Mouse (Mus musculus) T-cell, adult 2 months (primary cell): ENCODE results near the gene Fnbp1.
A peak's percentile ranks its signal among the peaks of the same experiment; 100 is the strongest.
"Not testable (repeated sequence)": the region's sequence is repeated elsewhere in the genome, so short reads cannot be mapped to it uniquely, and the experiment has no call there.

Experiments
- DNase-seq: peaks from one replicate; pipeline ENCODE4 v3.0.0; 2022; ENCODE audit warnings: low spot score

Fnbp1 gene

GRCm38 (mm10) chr2:31141867-31142454, at the start of gene Fnbp1:
TSS of gene Fnbp1 (minus strand) at chr2:31142008.
- DNase-seq, result peak; percentile 86

DNA sequence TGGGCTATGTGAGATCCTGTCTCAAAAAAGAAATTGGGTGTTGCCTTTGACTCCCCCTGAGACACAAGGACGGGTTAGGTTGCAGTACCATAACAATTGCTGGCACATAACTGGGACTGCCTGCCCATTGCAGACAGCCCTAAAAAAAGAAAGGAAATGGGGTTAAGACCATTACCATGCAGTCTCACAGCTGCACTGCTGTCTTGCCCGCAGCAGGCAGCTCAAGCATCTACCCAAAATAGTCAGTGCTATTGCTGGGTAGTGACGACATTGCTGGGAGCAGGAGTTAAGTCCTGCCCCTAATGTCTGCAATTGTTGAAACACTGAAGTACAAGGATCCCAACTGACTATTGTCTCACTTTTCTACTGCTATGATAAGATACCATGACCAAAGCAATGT, 47.8 kb upstream of the Fnbp1 start:
- no peak for DNase-seq

DNA sequence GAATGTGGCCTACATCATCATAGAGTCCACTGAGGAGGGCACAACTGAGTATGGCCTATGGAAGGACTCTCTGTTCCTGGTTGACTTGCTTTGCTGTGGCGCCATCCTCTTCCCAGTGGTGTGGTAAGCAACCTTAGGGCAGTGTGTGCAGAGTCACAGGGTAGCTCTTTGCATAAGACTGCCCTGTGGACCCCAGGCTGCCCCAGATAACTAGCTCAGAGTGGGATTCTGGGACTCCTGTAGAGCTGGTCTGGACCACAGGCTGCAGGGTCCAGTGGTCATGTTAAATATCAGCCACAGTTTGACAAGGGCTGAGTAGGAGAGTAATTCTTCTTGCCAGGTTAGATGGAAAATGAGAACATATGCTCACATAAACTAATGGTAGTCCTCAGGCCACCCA, 46.9 kb upstream of the Fnbp1 start:
- no peak for DNase-seq

DNA sequence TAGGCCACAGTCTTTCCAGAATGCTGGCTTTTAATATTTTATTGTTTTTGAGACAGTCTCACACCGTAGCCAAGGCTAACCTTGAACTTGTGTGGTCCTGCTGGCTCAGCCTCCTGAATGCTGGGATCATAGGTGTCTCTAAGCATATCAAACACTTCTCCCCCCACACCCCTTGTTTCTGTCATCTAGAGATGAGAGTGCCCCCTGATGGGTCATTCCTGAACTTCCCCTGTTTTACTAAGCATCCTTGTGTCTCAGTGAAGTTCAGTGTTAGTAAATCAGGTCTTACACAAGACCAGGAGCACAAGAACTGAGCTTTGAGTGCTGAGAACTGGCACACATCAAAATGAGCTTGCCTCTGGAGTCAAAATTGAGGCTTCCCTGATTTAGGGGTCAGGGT, 42.0 kb upstream of the Fnbp1 start:
- DNase-seq, result no peak

- no peak for DNase-seq
Observed at GRCm38 (mm10) chr2:31182786-31183330, 41.0 kb upstream of the Fnbp1 start.

GRCm38 (mm10) chr2:31180081-31180551, 38.3 kb upstream of the Fnbp1 start:
- DNase-seq, result no peak

DNA sequence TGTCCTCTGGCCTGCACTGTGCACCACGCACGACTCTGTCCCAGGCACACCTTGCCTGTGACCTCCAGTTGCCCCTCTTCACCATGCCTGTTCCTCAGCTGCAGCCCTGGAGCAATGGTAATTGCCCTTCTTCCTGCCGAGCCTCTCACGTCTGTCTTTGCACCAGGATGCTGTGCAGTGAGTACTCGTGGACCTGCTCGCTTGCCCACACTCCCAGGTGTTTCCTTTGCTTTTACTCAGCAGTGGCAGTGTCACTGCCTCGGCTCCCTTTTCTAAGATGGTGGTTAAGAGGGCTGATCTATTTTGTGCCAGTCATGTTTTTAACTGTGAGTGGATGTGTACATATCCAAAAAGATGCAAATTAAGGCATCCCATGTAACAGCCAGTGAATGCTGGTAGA, 37.7 kb upstream of the Fnbp1 start:
- no peak for DNase-seq

DNA sequence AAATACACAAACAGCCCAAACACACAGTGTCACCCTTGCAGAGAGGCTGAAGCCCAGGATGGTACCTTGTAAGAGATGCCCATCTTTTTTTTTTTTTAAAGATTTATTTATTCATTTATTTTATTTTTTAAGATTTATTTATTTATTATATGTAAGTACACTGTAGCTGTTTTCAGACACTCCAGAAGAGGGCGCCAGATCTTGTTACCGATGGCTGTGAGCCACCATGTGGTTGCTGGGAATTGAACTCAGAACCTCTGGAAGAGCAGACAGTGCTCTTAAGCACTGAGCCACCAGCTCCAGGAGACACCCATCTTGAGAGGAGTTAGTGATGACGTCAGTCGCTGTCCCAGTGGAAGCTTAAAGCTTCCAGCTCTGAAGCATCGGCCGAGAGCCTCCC, 36.8 kb upstream of the Fnbp1 start:
- DNase-seq, result not testable (repeated sequence)

GRCm38 (mm10) chr2:31173290-31173689, 31.5 kb upstream of the Fnbp1 start:
- DNase-seq, result no peak

DNA sequence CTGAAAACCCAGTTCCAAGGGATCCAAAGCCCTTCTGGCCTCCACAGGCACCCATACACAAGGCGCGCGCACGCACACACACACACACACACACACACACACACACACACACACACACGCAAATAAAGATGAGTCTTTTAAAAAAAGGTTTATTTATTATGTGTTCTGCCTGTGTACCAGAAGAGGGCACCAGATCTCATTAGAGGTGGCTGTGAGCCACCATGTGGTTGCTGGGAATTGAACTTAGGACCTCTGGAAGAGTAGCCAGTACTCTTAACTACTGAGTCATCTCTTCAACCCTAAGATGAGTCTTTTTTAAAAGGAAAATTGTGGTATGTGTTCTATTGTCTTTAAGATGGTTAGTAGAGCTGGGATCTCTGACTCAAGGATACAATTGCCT, 30.7 kb upstream of the Fnbp1 start:
- no peak for DNase-seq

DNA sequence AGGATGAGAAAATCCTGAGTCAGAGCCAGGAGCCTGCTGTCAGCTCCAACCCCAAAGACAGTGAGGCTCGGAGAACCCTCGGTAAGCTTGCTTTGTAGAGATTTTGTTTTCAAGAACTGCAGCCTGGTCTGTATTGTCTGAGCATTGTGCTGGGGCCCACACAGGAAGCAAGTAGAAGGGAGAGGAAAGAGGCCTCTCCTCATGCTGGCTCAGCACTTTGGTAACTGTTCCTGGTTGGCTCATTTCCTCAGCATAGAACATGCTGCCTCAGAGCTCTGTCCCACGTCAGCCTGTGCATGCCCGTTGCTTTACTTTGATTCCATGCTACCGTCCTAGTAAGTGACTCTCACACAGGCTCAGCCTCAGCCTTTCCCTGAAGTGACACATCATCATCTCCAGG, 30.2 kb upstream of the Fnbp1 start:
- DNase-seq, result no peak

DNA sequence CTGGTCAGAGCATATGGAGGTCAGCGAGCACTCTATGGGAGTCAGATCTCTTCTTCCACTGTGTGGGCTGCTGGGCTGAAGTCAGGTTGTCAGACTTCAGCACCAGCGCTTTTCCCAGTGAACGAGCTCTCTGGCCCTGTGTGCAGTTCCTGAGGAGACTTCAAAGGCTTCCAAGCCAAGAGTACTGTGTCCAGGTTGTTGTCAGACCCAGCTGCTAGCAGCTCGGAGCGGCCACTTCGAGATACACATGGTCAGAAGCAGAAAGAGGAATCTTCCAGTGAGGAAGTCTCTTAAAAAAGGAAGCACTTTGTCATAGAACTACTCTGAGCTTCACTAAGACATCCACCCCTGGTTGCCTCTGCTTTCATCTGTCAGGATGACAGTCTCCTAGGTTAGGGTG, 28.4 kb upstream of the Fnbp1 start:
- no peak for DNase-seq

- DNase-seq, result no peak
Observed at GRCm38 (mm10) chr2:31169001-31169400, 27.2 kb upstream of the Fnbp1 start.

DNA sequence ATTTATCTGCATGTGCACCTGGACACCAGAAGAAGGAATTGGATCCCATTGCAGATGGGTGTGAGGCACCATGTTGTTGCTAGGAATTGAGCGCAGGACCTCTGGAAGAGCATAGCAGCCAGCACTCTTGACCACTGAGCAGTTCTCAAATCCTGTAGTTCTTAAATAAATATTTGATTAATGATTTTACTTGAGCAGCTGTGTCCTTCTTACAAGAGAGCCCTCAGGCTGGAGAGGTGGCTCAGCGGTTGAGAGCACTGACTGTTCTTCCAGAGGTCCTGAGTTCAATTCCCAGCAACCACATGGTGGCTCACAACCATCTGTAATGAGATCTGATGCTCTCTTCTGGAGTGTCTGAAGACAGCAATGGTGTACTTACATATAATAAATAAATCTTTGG, 25.8 kb upstream of the Fnbp1 start:
- not testable (repeated sequence) for DNase-seq

- DNase-seq, result no peak
Observed at GRCm38 (mm10) chr2:31165529-31165928, 23.7 kb upstream of the Fnbp1 start.

- DNase-seq, result no peak
Observed at GRCm38 (mm10) chr2:31164841-31165455, 23.1 kb upstream of the Fnbp1 start.

DNA sequence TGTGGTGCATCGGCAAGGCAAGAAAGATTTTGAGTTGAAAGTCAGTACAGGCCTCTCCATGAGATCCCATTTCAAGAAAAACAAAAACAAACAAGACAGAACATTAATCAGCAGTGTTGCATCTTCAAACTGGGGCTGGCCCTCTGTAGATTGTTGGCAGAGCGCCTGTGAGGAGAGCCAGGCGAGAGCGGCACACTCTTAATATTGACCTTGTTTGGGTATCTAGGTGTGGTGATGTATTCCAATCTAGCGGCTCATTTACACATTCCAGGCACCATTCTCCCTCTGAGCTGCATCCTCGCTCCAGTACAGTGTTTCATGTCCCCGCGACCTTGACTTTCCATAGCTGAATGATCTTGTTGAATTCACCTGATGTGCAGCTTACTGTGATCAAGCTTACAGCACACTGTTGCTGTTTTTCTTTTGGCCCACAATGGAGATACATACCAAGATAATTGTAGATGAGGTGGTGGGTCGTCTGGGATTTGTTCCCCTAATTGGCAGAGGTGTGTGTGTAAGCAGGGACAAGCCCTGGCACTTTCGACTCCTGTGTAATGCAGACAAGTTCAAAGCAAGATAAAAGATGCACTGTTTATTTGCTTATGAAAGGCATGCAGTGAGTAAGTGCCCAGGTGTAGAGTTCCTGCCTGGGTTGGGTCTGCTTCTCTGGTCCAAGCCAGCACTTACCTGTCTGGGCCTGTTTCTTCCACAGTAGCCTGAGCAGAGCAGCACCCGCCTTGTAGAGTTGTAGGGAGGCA, 21.7 kb upstream of the Fnbp1 start:
- DNase-seq, result no peak

DNA sequence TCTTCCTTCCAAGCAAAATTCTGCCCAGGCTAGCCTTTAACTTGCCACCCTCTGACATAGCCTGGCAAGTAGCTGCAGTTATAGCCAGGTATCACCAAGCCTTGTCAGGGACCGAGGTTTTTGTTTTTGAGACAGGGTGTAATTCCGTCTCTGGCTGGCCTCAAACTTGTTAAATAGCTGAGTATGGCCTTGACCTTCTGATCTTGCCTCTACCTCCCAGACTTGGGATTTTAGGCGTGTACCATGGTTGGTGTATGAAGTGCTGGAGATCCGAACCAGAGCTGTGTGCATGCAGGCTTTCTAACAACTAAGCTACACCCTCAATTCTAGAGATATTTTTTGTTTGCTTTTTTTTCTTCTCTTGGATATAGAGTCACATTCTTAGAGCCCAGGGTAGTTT, 19.8 kb upstream of the Fnbp1 start:
- no peak for DNase-seq

GRCm38 (mm10) chr2:31160147-31160920, 18.5 kb upstream of the Fnbp1 start:
- no peak for DNase-seq

DNA sequence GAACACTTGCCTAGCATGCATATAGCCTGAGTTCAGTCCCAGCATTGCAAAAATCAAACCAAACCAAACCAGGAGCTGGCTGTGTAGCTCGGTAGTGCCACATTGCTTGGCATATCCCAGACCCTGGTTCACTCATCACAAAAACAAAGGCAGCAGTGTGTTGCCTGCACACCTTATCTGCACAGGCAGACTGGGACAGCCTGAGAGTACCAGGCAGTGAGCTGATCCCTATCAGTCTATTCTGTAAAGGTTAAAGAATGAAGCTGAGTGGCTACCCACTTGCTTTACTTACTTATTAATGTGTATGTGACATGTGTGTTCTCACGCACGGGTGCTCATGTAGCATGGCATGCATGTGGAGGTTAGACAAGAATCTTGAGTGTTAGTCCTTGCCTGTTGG, 15.0 kb upstream of the Fnbp1 start:
- no peak for DNase-seq

DNA sequence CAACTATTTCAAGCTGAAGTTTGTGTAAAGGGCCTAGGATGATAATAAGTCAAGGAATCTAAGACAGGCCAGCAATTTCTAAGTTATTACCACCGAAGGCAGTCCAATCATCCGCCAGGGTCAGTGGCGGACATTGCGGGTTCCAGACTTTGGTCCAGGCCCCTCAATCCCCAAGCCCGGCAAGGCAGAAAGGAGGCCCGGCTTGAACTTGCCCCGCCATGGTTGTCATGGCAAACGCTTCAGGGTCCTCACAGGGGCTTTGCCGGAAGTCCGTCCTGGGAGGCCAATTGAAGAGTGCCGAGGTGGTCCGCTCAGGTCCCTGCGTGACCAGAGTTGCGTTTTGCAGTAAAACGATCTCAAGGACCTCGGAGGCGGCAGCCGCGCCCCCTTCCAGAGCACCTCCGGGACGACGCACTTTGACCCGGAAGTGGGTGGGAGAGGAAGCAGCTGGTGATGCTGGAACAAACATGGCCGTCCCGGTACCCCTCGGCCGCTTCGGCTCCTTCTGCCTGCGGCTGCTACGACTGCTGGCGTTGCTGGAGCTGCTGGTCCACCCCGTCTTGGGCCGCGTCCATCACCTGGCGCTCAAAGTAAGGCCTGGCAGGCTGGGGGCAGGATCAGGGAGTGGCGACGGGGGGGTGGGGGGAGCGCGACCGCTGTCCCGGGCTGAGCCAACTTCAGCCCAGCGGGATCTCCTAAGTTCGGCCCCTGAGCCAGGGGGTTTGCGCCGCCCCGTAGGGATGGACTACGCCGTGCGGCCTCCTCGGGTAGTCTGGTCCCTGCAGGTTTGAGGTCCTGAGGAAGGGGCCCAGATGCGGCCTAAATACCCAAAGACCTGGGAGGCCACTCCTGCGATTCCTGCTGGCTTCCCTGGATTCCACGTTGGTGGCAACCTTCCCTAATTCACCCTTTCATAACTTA, 10.3 kb upstream of the Fnbp1 start, which contains the start of gene Gpr107:
Gene Gpr107 (plus strand): TSS at position 425 of the 921 bp plus-strand sequence.
- DNase-seq, result peak; percentile 85
